Mouse (Mus musculus): ENCODE measurements around the gene Trim28.

The Trim28 gene

DNA sequence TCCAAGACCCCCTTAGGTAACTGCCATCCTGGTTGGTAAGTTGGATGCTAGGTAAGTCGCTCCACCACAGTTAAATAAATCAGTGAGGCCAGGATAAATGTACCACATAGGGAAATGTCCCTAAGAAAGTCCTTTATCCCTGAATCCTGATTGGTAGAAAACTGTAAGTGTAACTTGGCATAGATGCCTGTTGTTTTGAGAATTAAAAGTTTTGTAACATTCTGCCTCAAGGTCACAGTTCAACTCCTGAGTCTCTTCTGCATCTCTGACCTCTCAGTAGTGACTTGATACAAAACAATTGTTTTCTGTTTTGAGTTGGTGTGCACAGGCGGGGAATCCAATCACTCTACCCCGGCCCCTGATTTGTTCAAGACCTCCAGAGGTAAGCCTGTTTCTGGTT lies at the start of gene Trim28:
TSS of gene Trim28 (plus strand) at position 264 of the 400 bp plus-strand sequence.
- DNase-seq (ENCODE audit: low spot score) = no peak

DNA sequence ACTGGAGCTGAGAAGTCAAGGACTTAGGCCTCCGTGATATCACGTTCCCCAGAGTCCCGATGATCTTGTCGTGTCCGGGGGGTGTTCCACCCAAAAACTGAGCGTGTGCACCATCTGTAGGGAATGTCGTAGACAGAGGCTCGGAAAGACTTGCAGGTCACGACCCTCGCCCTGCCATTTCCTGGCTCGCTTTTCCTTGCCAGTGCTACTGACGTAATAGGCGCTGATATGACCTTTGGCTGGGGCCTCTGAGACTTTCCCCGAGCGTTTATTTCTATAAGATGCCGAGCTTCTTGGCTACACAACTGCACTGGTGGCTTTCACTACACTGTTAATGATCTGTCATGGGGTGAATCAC lies 49.1 kb upstream of the Trim28 start:
- no peak for DNase-seq (ENCODE audit: low spot score)

DNA sequence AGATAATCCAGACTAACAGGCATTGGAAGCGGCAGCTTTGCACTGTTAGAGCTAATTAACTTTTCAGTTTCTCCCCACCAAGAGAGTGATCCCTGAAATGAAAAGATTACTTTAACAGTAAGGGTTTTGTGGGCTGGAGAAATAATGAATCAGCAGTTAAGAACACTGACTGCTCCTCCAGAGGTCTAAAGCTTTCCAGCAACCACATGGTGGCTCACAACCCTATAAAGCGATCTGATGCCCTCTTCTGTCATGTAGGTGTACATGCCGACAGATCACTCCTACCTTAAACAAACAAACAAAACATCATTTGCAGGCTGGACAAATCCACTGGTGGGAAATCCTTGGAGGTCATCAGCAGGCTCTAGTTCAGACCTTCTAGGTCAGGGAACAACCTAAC lies 44.0 kb upstream of the Trim28 start:
- no peak for DNase-seq (ENCODE audit: low spot score)

GRCm38 (mm10) chr7:12957511-12957910 lies 41.4 kb upstream of the Trim28 start:
- DNase-seq (ENCODE audit: low spot score) = no peak

- DNase-seq (ENCODE audit: low spot score) = no peak
Measured at GRCm38 (mm10) chr7:12958948-12959347, 40.0 kb upstream of the Trim28 start.

- no peak for DNase-seq (ENCODE audit: low spot score)
Measured at GRCm38 (mm10) chr7:12959718-12960117, 39.2 kb upstream of the Trim28 start.

DNA sequence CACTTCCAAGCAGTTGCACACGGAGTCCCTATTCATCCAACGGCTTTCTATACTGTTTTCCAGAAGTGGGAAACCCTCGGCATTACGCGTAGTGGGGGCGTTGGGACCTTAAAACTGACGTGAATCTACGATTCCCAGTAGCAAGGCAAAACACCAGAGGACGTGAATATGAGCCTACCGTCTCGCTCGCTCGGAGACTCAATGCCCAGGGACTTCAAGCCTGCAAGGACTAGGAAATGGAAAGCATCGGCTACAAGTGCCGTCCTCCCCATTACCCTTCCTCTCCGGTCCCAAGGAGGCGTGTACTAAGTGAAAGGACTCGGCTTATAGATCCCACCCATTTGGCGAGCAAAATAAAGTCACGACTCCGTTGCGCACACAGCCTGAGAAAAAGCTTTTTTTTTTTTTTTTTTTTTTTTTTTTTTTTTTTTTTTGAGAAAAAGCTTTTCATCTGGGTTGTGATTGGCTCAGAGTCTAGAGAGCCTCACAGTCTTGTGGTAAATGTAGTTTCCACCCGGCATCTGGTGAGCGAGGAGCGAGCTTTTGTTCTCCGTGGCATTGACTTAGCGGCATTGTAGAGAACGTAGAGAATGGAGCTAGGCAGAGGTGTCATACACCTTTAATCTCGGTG lies 37.3 kb upstream of the Trim28 start:
- DNase-seq (ENCODE audit: low spot score) = peak; percentile 42

DNA sequence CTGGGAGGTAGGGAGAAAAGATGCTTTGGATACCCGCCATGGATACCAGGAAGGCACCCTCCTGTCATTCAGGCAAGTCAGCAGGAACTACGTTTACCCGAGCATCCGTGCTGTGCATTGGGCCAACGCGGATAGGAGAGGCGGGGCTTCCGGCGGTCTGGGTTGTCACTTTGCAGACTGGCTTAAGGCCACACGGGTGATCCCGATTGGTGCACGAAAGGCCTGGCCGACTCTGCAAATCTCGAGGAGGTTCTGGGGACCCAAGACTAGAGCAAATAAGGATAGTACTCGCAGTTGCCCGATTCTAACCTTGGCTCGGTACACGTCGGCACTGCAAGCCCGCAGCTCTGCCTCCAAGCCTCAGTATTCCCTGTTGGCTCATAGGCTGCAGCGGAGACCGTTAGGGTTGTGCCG lies 33.2 kb upstream of the Trim28 start, which contains the start of gene Zfp324:
TSS of gene Zfp324 (plus strand) at position 161 of the 414 bp plus-strand sequence.
- peak; percentile 88 for DNase-seq (ENCODE audit: low spot score)

DNA sequence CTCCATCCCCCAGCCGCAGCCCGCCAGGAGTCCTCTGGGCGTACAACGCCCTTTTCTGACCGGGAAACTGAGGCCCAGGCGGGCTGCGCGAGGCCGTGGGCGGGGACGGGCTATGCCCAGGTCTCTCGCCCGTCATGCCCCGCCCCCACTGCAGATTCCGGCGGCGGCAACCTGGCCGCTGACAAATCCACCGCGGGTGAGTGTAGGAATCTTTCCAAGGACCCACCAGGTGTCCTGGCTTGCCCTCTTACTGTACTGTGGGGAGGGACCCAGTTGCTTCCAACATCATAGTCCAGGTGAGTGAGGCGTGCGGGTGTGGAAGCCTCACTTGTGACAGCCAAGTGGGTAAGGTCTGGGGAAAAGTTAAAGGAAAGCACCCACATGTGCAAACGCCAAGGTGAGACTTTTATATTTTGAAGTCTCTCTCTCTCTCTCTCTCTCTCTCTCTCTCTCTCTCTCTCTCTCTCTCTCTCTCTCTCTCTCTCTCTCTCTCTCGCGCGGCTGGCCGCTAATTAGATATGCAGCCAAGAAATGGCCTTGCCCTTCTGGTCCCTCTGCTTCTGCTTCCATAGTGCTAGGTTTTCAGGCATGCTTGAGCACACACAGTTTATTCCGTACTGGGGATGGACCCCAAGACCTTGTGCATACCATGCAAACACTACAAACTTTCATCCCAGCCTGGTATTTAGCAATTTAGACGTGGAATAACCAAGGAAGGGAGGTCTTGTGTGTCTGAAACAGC lies 32.6 kb upstream of the Trim28 start:
- peak; percentile 65 for DNase-seq (ENCODE audit: low spot score)

DNA sequence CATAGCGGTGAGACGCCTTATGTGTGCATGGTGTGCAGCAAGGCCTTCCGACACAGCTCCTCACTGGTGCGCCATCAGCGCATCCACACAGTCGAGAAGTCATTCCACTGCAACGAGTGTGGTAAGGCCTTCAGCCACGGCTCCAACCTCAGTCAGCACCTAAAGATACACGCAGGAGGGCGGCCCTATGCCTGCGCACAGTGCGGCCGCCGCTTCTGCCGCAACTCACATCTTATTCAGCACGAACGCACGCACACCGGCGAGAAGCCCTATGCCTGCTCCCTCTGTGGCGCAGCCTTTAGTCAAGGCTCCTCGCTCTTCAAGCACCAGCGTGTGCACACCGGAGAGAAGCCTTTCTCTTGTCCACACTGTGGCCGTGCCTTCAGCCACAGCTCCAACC lies 28.0 kb upstream of the Trim28 start:
- DNase-seq (ENCODE audit: low spot score) = no peak

DNA sequence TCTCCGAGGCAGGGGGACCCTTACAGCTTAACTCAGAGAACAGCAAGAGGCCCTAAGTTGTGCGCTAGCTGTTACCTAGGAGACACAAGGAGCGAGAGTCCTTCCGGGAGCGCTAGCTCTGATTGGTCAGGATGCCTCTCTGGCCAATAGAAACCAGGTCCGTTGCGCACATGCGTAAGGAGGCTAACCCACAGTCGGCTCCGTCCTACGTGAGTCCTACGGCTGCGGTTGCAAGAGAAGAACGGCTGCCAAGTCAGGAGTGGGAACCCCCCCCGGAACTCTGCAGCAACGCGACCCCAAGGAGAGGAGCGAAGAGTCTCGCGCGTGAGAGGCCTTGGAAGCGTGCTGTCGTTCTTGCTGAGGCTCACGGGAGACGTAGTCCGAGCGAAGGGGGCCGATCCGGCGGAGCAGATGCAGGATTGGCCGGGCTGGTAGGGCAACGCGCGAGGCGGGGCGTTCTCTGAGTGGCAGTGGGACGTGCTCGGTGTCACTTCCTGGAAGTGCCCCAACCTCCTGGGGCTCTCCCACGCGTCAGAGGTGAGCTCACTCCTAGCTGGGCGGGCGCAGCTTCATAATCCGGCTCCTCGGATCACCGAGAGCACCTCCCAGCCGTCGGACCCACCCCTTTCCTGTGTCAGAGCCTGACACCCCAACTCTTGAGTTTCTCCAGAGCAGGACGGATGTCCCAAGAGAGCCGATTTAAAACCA lies 21.1 kb upstream of the Trim28 start, which contains the start of gene Zfp446:
TSS of gene Zfp446 (plus strand) at position 167 of the 708 bp plus-strand sequence.
- peak; percentile 97 for DNase-seq (ENCODE audit: low spot score)

DNA sequence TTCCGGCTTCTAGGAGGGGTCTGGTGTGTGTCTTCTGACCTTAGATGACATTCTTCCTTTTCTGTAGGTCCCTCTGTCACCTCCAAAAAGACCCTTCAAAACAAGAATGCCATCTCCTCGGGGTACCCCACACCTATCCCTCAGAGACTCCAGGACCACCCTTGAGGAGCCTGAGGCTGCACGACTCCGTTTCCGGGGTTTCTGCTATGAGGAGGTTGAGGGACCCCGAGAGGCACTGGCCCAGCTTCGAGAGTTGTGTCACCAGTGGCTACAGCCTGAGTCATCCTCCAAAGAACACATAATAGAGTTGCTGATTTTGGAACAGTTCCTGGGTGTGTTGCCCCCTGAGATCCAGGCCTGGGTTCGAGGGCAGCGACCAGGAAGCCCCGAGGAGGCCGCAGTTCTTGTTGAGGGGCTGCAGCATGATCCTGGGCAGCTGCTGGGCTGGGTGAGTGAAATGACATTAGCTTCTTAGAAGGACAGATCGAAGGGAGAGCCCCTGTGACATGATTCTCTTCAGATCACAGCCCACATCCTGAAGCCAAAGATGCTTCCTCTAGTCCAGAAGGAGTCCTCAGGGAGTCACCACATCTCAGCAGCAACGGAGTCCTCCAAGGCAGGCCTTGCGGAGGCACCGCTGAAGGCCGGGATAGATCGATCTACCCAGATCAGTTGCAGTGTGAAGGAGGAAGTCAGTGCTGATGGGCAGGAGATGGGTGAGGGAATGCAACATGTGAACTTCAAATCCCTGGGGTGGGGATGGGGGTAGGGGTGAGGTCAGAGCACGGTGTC lies 19.8 kb upstream of the Trim28 start:
- no peak for DNase-seq (ENCODE audit: low spot score)

GRCm38 (mm10) chr7:12979776-12980175 lies 19.1 kb upstream of the Trim28 start:
- DNase-seq (ENCODE audit: low spot score) = no peak

DNA sequence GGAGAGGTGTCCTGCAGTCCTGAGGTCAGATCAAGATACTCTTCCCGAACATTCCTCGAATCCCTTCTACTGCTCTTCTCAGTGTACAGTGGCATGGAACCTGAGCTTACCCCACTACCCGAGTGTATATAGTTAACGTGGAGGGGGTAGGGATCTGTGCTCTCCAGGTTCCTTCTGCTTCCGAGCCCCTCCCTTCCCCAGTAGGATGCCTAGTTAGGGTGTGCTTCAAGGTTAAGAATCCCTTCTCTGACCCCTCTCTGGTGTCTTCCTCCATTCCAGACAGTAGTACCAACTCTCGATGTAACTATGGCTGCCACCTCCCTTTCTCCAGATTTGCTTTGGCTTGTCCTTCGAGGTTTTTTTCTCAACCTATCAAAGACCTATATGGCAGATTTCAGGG lies 18.6 kb upstream of the Trim28 start:
- DNase-seq (ENCODE audit: low spot score) = no peak

- no peak for DNase-seq (ENCODE audit: low spot score)
Measured at GRCm38 (mm10) chr7:12985724-12986123, 13.2 kb upstream of the Trim28 start.

DNA sequence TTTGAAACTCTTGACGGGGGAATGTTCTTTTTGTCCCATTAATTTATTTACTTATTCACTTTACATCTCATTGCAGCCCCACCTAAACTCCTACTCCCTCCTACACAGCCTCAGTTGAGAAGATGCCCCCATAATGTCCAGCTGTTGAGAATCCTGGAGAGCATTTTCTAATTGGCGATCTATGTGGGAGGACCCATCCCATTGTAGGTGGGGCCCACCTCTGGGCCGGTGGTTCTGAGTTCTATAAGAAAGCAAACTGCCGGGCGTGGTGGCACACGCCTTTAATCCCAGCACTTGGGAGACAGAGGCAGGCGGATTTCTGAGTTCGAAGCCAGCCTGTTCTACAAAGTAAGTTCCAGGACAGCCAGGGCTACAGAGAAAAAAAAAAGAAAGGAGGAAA lies 12.0 kb upstream of the Trim28 start:
- no peak for DNase-seq (ENCODE audit: low spot score)

DNA sequence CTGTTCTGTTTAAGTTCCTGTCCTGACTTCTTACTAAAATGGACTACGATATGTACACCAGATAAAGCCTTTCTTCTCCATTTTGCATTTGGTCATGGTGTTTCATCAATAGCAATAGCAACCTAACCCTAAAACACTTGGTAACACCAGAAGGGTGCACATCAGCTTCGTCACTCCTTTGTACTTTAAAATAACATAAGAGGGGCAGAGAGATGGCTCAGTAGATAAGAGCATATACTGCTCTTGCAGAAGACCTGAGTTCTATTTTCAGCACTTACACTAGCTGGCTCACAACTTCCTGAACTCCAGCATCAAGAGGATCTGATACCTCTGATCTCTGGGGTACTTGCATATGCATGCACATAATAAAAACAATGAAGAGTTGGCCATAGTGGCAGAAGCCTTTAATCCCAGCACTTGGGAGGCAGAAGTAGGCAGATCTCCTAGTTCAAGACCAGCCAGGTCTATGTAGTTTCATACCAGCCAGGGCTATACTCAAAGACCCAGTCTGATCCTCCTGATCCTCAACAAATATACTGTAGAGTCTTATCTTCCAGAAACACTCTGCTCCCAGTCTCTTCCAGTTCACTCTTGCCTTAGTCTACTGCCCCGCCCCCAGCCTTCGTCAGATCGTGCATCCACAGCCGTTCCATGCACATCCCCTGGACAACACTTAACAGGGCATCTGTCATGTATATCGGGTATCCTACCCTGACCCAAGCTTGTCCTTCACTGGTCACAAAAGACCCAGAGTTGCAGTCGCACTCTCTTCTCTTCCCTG lies 11.3 kb upstream of the Trim28 start:
- DNase-seq (ENCODE audit: low spot score) = no peak

DNA sequence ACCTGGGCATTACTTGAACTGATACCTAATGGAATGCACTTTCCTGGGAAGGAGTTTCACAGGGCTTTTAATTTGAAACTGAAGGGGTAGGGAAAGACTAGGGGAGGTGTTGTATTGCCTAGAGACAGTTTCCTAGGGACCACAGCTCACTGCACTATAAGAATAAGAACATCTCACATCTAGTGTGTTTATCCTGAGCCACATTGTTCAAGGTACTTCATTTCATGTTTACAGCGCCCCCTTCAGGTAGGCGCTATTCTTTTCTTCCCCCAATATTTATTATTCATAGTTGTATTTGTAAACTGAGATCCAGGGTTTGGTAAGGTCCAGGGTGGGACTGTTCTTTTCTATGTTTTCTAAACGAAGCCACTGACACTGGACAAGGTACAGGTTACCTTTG lies 6.7 kb upstream of the Trim28 start:
- no peak for DNase-seq (ENCODE audit: low spot score)

DNA sequence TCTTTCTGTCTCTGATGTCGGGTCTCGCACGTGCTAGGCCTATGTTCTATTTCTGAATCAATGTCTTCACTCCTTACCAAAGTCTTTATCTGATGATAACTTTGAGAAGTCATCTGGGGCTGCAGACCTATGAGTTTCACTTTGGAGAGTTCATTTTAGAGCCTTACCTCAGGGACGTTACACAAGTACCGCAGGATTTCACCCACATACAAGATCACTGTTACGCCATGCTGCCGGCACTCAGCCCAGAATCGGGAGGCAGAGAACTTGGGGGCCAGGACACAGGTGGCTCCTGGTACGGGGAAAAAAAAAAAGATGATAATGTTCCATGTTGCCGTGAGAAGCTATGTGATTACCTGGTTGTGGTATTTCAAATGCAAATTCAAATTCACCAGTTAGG lies 5.8 kb upstream of the Trim28 start:
- DNase-seq (ENCODE audit: low spot score) = no peak

- no peak for DNase-seq (ENCODE audit: low spot score)
Measured at GRCm38 (mm10) chr7:12995862-12996261, 3.1 kb upstream of the Trim28 start.

- no peak for DNase-seq (ENCODE audit: low spot score)
Measured at GRCm38 (mm10) chr7:12997230-12997629, 1.7 kb upstream of the Trim28 start.

Data from ovary, postnatal 36 days (tissue).